Mouse (Mus musculus) natural killer cell, adult 2 months (primary cell): ENCODE measurements around the gene Ttc7b.
A peak's percentile ranks its signal among the peaks of the same experiment; 100 is the strongest.

ENCODE experiments used
- DNase-seq, 2 experiments: peaks; one replicate each; pipeline ENCODE4 v3.0.0; 2022; ENCODE audit warnings: low spot score in 2 of 2

Gene Ttc7b

GRCm38 (mm10) chr12:100447701-100448277 lies 72.8 kb downstream of the Ttc7b start:
- no peak for DNase-seq

GRCm38 (mm10) chr12:100447161-100447560 lies 73.5 kb downstream of the Ttc7b start:
- no peak for DNase-seq

DNA sequence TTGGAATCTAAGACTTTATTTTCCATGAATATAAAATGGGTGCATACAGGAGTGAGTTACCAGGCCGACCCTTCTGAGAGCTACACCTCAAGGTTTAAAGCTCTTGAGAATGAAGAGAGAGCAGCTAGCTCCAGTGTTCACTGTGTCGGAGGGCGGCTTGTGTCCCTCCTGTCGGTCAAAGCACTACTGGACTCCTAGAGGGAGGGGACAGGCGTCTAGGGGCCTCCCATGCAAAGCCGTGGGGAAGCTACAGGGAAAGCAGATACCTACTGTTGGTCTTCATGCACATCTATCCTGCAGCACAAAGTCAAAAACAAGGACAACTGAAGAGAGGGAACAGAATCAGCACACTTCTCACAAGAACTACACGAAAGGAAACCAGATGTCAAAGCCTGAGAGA lies 74.9 kb downstream of the Ttc7b start:
- DNase-seq = no peak

DNA sequence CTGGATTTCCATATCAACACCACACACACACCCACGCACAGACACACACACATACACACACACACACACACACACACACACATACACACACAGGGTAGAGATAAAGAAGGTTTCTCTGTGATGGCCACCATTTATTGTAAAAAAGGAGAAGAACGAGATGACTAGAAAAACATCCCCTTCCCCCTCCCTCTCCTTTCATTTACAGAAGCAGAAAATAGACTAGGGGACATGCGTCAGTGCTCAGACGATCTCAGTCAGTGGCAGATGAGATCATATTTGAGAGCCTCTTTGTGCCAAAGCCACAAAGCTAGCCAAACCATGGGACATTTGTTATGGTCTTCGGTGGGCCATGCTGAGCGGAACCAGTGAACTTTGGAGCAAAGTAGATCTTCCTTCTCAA lies 75.4 kb downstream of the Ttc7b start:
- DNase-seq = peak in 1 of 2 experiments; percentile 26

- no peak for DNase-seq
These were observed 75.9 kb downstream of the Ttc7b start for GRCm38 (mm10) chr12:100444671-100445165.

- DNase-seq = no peak
These were observed 77.2 kb downstream of the Ttc7b start for GRCm38 (mm10) chr12:100443452-100443851.

GRCm38 (mm10) chr12:100441609-100442008 lies 79.0 kb downstream of the Ttc7b start:
- DNase-seq = no peak

GRCm38 (mm10) chr12:100439883-100440282 lies 80.7 kb downstream of the Ttc7b start:
- DNase-seq = no peak

DNA sequence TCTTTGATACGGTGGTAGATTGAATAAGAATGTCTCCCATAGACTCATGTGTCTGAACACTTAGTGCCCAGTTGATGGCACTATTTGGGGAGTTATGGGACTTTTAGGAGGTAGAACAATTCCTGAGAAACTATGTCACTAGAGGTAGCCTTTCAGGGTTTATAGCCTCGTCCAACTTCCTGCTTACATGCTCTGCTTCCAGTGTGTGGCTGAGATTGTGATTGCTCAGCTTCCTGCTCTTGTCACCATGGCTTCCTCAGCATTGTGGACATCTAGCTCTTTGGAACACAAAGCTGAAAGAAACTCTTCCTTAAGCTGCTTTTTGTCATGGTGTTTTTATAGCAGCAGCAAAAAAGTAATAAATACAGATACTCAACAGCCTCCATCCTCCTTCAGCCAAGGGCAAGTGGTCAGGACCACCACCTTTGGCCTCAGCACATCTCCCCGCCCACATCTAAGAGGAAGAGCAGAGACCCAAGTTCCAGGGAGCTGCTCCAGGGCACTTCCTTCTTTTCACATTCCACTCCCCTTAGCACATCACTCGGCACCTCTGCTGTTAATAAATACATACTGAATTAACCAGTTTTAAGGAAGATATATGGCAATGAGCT lies 81.4 kb downstream of the Ttc7b start:
- no peak for DNase-seq

- DNase-seq = no peak
These were observed 82.1 kb downstream of the Ttc7b start for GRCm38 (mm10) chr12:100438509-100438908.

GRCm38 (mm10) chr12:100437862-100438261 lies 82.8 kb downstream of the Ttc7b start:
- DNase-seq = no peak

DNA sequence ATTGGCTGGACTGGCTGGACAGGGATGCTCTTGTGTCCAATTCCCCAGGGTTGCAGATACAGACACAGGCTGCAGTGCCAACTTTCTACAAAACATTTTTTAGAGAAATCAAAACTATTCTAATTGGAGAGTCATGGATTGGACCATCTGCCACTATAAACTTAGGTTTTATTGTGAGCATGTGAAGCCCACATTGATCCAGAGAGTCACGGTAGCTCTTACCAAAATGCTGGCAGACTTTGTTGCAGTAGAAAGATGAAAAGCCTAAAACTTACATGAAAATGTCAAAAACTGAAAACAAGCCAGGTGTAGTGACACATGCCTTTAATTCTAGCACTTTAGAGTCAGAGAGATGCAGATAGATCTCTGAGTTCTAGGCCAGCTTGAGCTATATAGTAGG lies 84.9 kb downstream of the Ttc7b start:
- DNase-seq = no peak

DNA sequence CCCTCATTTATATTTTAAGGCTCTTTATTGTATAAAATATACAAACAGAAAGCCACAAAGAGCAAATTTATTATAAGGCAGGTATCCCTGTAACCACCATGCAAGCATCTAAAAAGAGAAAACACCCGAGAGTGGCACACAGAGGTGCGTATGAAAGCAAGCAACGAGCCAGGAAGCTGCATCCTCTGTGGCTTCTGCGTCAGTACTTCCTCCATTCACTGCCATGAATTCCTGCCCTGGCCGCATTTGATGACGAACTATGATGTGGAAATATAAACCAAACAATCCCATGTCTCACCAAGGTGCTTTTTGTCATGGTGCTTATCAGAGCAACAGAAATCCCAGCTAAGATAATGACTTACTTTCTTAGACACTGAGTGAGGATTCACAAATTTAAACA lies 88.8 kb downstream of the Ttc7b start:
- DNase-seq = no peak

GRCm38 (mm10) chr12:100429414-100430114 lies 91.1 kb downstream of the Ttc7b start:
- no peak for DNase-seq

GRCm38 (mm10) chr12:100428183-100428582 lies 92.4 kb downstream of the Ttc7b start:
- no peak for DNase-seq

DNA sequence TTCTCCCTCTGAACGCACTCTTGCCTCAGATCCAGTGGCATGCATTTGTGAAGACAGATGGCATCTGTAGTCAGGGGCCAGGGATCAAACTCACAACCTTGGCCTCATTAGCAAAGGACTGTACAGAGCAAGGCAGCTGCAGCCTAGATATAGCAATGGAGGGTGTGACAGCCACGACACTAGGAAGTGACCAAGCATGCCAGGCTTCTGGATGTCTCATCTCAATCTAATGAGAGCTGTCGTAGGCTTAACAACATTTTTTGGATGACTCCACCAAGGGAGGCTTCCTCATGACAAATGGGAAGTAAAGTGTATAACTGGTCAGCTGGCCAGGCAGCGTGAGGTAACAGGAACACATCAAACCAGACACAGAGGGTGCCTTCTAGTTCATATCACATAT lies 94.4 kb downstream of the Ttc7b start:
- no peak for DNase-seq

DNA sequence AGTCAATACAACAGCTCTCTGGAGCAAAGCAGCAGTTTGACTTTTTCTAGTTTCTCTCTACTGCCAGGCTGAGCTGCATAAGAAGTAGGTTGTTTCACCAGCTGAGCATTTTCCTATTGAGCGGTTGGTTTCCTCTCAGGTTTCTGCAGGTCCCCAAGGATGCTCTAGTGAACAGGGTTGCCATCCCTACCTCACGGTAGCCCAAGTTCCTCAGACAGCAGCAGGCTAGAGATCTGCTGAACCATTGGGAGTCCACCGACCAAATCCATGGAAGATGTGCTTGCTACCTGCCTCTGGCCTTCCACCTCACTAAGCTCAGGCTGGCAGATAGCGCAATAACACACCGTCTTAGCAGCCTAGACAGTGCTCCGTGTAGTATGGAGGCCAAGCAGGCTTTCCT lies 95.6 kb downstream of the Ttc7b start:
- no peak for DNase-seq

DNA sequence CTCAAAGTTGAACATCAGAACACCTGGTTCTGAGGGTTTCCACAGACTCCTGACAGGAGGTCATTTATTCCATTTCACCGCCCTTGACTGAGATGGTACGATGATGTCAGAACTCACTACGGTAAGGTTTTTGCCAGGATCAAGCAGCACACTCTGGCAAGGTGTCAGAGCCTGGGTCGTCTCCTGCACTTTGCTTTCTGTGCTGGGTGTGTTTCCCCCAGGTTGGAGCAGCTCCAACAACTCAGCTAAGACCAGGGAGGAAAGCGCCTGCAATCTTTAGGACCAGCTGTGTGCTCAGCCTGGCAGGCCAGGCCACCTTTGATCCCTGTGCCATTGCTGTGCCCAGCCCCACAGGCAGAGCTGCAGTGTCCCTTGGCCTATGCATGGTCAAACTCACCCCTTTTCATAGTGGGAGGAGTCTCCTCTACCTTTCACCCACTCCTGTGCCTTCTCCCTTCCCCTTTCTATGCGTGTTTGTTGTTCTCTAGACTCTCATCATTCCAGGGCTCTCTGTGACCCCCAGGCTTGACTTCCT lies 98.3 kb downstream of the Ttc7b start:
- no peak for DNase-seq

DNA sequence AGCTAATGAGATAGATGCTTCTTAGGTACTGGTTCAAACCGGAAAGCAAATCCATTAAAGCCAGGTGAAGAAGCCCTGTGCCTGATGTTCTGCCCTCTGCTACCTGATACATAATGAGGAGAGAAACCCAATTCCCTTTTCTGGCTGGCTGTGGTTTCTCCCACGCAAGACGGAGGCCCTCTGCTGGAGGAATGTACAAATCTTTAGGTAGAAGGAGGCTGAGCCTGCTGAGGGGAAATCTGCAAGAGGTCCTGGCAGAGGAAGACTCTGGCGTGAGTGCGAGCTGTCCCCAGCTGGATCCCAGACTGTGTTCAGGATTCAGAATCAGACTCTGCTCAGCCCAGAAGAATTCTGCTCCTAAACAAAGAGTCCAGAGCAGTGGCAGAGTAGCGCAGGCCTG lies 99.1 kb downstream of the Ttc7b start:
- DNase-seq = peak in 1 of 2 experiments; percentile 34

DNA sequence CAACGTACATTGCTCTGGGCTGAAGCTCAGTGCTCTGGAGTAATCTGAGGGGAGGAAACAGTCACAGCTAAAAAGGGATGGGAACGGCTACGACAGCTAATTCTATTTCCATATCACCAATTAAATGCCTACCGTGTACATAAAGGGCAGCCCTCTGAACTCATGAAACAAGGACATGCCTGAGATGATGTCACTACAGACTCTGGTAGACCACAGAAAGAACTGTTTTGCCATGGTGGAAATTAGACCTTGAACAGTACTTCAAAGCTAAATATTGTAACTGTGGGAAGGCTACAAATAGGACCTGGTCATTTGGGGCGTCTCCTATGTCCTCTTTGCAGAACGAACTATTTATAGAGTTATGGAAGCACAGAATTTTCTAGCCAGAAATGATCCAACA lies 99.7 kb downstream of the Ttc7b start:
- DNase-seq = no peak

DNA sequence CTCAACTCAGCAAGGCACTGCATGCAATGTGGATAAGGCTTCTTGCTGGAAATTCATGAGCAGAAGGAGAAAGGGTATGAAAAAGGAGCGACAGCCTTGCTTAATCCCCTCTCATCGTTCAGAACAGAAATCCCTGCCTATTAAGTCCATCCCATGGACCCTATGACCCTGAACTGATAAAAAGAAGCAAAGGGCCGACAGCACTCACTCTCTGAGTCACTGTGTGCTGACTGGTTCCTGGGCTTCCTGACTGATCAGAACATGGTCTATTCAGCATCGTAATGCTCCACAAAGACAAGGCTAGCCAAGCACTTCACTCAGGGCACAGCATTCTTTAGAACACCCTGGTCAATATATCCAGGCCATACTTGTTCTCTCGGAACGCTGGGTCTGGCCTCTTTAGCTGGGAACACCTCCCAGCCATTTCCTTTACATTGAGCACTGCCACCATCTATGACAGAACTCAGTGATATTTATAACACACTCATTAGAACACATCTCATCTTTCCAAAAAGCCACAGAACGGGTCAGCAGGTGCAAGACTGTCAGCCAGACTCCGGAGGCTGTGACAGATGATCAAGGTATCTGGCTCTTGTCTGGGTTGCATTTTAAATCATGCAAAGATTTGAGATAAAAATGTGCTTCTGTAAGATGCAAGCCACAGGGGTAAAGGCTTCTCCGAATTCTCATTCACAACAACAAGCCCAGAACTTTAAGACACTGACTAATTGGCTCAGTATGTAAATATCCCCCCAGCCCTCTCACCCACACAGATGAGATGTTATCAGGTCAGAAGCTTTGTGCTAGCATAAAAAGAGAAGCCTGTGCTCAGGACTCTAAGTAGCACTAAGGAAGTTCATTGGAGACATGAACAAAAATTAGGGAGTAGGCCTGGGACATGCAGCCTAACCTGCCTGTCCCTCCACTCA lies 100.4 kb downstream of the Ttc7b start:
- DNase-seq = no peak

DNA sequence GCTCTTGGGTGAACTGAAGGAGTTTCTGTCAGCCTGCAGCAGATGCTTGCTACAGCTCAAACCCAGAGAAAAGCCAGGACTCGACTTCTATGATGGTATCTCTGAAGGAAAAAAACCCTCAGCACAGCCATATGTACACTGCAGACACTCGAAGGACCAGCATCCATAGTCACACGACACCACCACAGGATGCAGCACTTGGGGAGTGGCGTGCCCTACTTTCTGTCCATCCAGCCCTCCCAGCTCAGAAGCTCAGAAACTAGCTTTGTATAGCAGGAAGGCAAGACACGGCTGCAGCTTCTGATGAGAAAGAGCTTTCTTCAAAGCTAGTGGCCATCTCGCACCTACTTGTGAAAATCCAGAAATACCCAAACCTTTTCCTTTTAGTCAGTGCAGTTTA lies 104.8 kb downstream of the Ttc7b start:
- DNase-seq = no peak
